Mouse (Mus musculus) myocyte (in vitro differentiated cells): ENCODE results near the gene Olfr548-ps1. TPM values are rescaled to one million over a fixed set of nuclear protein-coding genes. Genes with fewer than 3 reads are reported as not detected.
"Not testable (repeated sequence)": the region's sequence is repeated elsewhere in the genome, so short reads cannot be mapped to it uniquely, and the experiment has no call there.

Experiments used
- H3K27me3 ChIP-seq: one replicate; pipeline ENCODE4 v1.6.1; 2011; ENCODE audit not compliant: control insufficient read depth, insufficient read depth, insufficient read length
- H3K36me3 ChIP-seq: one replicate; pipeline ENCODE4 v1.6.1; 2011; ENCODE audit not compliant: control insufficient read depth, insufficient read depth
- H3K4me2 ChIP-seq: one replicate; pipeline ENCODE4 v1.6.1; 2011; ENCODE audit warnings: low read depth, control low read depth
- H3K4me3 ChIP-seq: one replicate; pipeline ENCODE4 v1.5.1; 2011; ENCODE audit warnings: mild to moderate bottlenecking, control low read depth, moderate library complexity
- H3K79me2 ChIP-seq: one replicate; pipeline ENCODE4 v1.6.1; 2011; ENCODE audit not compliant: control insufficient read depth, insufficient read depth
- H3ac ChIP-seq: one replicate; pipeline ENCODE4 v1.6.1; 2011; ENCODE audit not compliant: control insufficient read depth, insufficient read length
- CEBPB ChIP-seq: IDR thresholded peaks from 2 replicates; pipeline ENCODE4 v1.6.1; 2011; ENCODE audit warnings: mild to moderate bottlenecking, moderate library complexity; ENCODE audit not compliant: poor library complexity, insufficient read depth, severe bottlenecking
- E2F4 ChIP-seq: IDR thresholded peaks from one replicate; pipeline ENCODE4 v1.6.1; 2011; ENCODE audit warnings: mild to moderate bottlenecking, control low read depth, moderate library complexity; ENCODE audit not compliant: insufficient read depth
- MAX ChIP-seq: IDR thresholded peaks from one replicate; pipeline ENCODE4 v1.6.1; 2011; ENCODE audit warnings: low read depth, mild to moderate bottlenecking, control low read depth
- MYOD1 ChIP-seq, 3 experiments: IDR thresholded peaks; one replicate each; pipeline ENCODE4 v1.6.1; 2011; ENCODE audit warnings: control low read depth in 2 of 3, low read depth in 2 of 3, mild to moderate bottlenecking in 2 of 3, moderate library complexity in 1 of 3; ENCODE audit not compliant: insufficient read length in 2 of 3, control insufficient read depth in 1 of 3
- MYOG ChIP-seq, 3 experiments: IDR thresholded peaks; one replicate each; pipeline ENCODE4 v1.6.1; 2011; ENCODE audit warnings: control low read depth in 2 of 3, low read depth in 2 of 3, mild to moderate bottlenecking in 2 of 3; ENCODE audit not compliant: insufficient read length in 2 of 3, control insufficient read depth in 1 of 3, insufficient read depth in 1 of 3
- POLR2A ChIP-seq: IDR thresholded peaks from one replicate; pipeline ENCODE4 v1.6.1; 2011; ENCODE audit warnings: low read depth, mild to moderate bottlenecking, control low read depth, moderate library complexity; ENCODE audit not compliant: insufficient read length
- POLR2AphosphoS2 ChIP-seq: IDR thresholded peaks from one replicate; pipeline ENCODE4 v1.6.1; 2011; ENCODE audit warnings: low read depth, control low read depth; ENCODE audit not compliant: insufficient read length
- REST ChIP-seq: IDR thresholded peaks from one replicate; pipeline ENCODE4 v1.6.1; 2011; ENCODE audit warnings: mild to moderate bottlenecking, control low read depth, moderate library complexity; ENCODE audit not compliant: insufficient read depth, insufficient read length
- SRF ChIP-seq: IDR thresholded peaks from one replicate; pipeline ENCODE4 v1.6.1; 2011; ENCODE audit warnings: low read depth; ENCODE audit not compliant: control insufficient read depth, insufficient read length
- TCF12 ChIP-seq: IDR thresholded peaks from one replicate; pipeline ENCODE4 v1.6.1; 2011; ENCODE audit warnings: mild to moderate bottlenecking, control low read depth; ENCODE audit not compliant: poor library complexity, insufficient read depth, severe bottlenecking
- TCF3 ChIP-seq: IDR thresholded peaks from one replicate; pipeline ENCODE4 v1.6.1; 2011; ENCODE audit warnings: low read depth, control low read depth; ENCODE audit not compliant: insufficient read length
- USF1 ChIP-seq: IDR thresholded peaks from one replicate; pipeline ENCODE4 v1.6.1; 2011; ENCODE audit warnings: low read depth, mild to moderate bottlenecking, control low read depth, moderate library complexity
- polyA plus RNA-seq: library from polyadenylated mRNA; unstranded; fragments of >200 nt; fragmentation: generic; extraction: Trizol; gene quantifications from one replicate; pipeline ENCODE4 v1.2.1, GENCODE M21; 2012; ENCODE audit warnings: missing spikeins

Gene Olfr548-ps1
- polyA plus RNA-seq = not detected

- H3K36me3 ChIP-seq = no peaks in the 10 kb centered on the region
- H3K79me2 ChIP-seq = no peaks in the 10 kb centered on the region
- H3K27me3 ChIP-seq = no peaks in the 10 kb centered on the region
- TF ChIP-seq E2F4 = no peak
- H3ac ChIP-seq = no peak within 1 kb of the TSS
- no peak within 1 kb of the TSS for H3K4me2 ChIP-seq
- no peak within 1 kb of the TSS for H3K4me3 ChIP-seq
Observed at GRCm38 (mm10) chr7:102540596-102540995, at the start of gene Olfr548-ps1. Olfr548-ps1 (plus strand) TSS chr7:102540896.

GRCm38 (mm10) chr7:102494416-102494815 is 46.3 kb upstream of the Olfr548-ps1 start:
- not testable (repeated sequence) for H3K79me2 ChIP-seq, H3K4me3 ChIP-seq, H3K27me3 ChIP-seq

GRCm38 (mm10) chr7:102499473-102499872 is 41.2 kb upstream of the Olfr548-ps1 start, which contains the start of gene Olfr545:
Olfr545 (minus strand) TSS chr7:102499573.
- Histone ChIP-seq H3K36me3 (no peaks in the 10 kb centered on the region), H3K27me3 (no peaks in the 10 kb centered on the region), H3K4me3 (no peak within 1 kb of the TSS), H3K79me2 (no peaks in the 10 kb centered on the region), H3K4me2 (no peak within 1 kb of the TSS), H3ac (no peak within 1 kb of the TSS)
- no peak for TF ChIP-seq MAX
- no peak for TF ChIP-seq USF1
- no peak for TF ChIP-seq CEBPB
- no peak for TF ChIP-seq POLR2A
- TF ChIP-seq MYOD1 (IDR thresholded peaks at IDR 0.05; ENCODE audit: control insufficient read depth in 1 of 3, insufficient read length in 2 of 3, low read depth in 2 of 3) = no peak
- no peak for TF ChIP-seq E2F4
- no peak for TF ChIP-seq SRF
- TF ChIP-seq REST = no peak
- TF ChIP-seq TCF12 = no peak
- TF ChIP-seq TCF3 = no peak
- no peak for TF ChIP-seq MYOG (IDR thresholded peaks at IDR 0.05; ENCODE audit: control insufficient read depth in 1 of 3, insufficient read depth in 1 of 3, insufficient read length in 2 of 3, low read depth in 2 of 3)
- TF ChIP-seq POLR2AphosphoS2 = no peak

More at GRCm38 (mm10) chr7:102494416-102494815, 46.3 kb upstream of the Olfr548-ps1 start:
- H3K4me2 ChIP-seq, H3K36me3 ChIP-seq, H3ac ChIP-seq: not testable (repeated sequence)

- Histone ChIP-seq H3ac (no peak overlapping the region), H3K27me3 (no peaks in the 10 kb centered on the region), H3K4me3 (no peak overlapping the region), H3K79me2 (no peaks in the 10 kb centered on the region), H3K36me3 (no peaks in the 10 kb centered on the region), H3K4me2 (no peak overlapping the region)
- TF ChIP-seq CEBPB (no peak), MAX (no peak), MYOD1 (IDR thresholded peaks at IDR 0.05; ENCODE audit: control insufficient read depth in 1 of 3, insufficient read length in 2 of 3, low read depth in 2 of 3) (no peak), REST (no peak), MYOG (IDR thresholded peaks at IDR 0.05; ENCODE audit: control insufficient read depth in 1 of 3, insufficient read depth in 1 of 3, insufficient read length in 2 of 3, low read depth in 2 of 3) (no peak), TCF3 (no peak), TCF12 (no peak), SRF (no peak), USF1 (no peak)
Observed at GRCm38 (mm10) chr7:102501986-102502385, 38.7 kb upstream of the Olfr548-ps1 start.

GRCm38 (mm10) chr7:102506848-102507247 is 33.8 kb upstream of the Olfr548-ps1 start:
- Histone ChIP-seq H3K4me3 (no peak overlapping the region), H3K79me2 (no peaks in the 10 kb centered on the region)
- TF ChIP-seq SRF (no peak), TCF12 (no peak), TCF3 (no peak), E2F4 (no peak), MAX (no peak), MYOG (IDR thresholded peaks at IDR 0.05; ENCODE audit: control insufficient read depth in 1 of 3, insufficient read depth in 1 of 3, insufficient read length in 2 of 3, low read depth in 2 of 3) (no peak), POLR2AphosphoS2 (no peak), REST (no peak), MYOD1 (IDR thresholded peaks at IDR 0.05; ENCODE audit: control insufficient read depth in 1 of 3, insufficient read length in 2 of 3, low read depth in 2 of 3) (no peak), USF1 (no peak), CEBPB (no peak), POLR2A (no peak)

More at GRCm38 (mm10) chr7:102506848-102507247, 33.8 kb upstream of the Olfr548-ps1 start:
- no peaks in the 10 kb centered on the region for H3K27me3 ChIP-seq
- H3ac ChIP-seq = no peak overlapping the region
- no peaks in the 10 kb centered on the region for H3K36me3 ChIP-seq
- no peak overlapping the region for H3K4me2 ChIP-seq
